Mouse (Mus musculus) urinary bladder, postnatal 25 days (tissue): ENCODE measurements around the gene Xkrx.
A peak's percentile ranks its signal among the peaks of the same experiment; 100 is the strongest.
"Not testable (repeated sequence)": the region's sequence is repeated elsewhere in the genome, so short reads cannot be mapped to it uniquely, and the experiment has no call there.

ENCODE experiments used
- DNase-seq: peaks from one replicate; pipeline ENCODE4 v3.0.0; 2022; ENCODE audit warnings: low spot score

Gene Xkrx

GRCm38 (mm10) chrX:134162043-134162720 is at the start of gene Xkrx:
TSS of gene Xkrx (minus strand) at chrX:134162076.
- DNase-seq, result peak; percentile 3

DNA sequence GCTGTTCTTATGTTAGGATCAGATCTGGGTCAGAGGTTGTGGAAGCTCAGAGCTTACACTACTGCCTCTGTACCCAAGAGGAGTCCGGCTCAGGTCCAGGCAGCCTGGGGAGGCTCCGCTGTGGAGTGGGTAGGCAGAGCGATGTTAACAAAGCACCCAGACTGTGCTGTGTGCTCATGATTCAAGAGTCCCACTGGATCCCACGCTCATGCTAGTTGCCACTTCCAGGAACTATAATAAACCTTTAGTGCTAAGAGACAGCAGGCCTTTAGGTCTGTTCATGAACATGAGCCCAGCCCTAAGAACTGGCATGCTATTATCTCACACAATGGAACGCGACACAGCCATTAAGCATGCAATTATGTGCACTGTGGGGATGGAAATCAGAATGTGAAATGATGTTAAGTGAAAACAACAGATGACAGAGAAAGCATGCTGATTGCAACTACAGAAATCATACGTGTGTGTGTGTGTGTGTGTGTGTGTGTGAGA is 49.3 kb upstream of the Xkrx start:
- no peak for DNase-seq

- DNase-seq, result no peak
These were observed 46.6 kb upstream of the Xkrx start for GRCm38 (mm10) chrX:134208491-134208890.

GRCm38 (mm10) chrX:134187201-134187600 is 25.3 kb upstream of the Xkrx start, which contains the start of gene Arl13a:
TSS of gene Arl13a (plus strand) at chrX:134187501.
- not testable (repeated sequence) for DNase-seq

- no peak for DNase-seq
These were observed 12.8 kb upstream of the Xkrx start for GRCm38 (mm10) chrX:134174699-134175098.

- DNase-seq, result no peak
These were observed 8.7 kb upstream of the Xkrx start for GRCm38 (mm10) chrX:134170584-134170983.

GRCm38 (mm10) chrX:134163484-134163883 is 1.6 kb upstream of the Xkrx start:
- no peak for DNase-seq

DNA sequence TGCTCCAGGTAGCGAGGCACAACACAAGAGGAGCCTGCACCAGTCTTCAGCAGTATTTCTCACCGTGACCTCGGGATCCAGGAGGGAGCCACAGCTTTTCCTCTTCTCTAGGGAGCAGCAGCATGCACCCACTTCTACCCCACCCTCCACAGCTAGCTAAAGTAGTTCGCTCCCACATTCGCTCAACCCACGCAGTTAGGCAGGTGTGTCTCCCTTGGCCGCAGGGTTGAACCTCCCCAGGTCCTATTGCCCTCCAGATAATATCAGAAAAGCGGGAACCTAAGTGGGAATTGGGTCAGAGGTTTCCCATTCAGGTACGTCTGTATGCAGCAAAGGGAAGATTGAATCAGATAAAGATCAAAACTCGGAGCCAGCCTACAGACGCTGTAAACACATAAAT is 950 bp upstream of the Xkrx start:
- peak; percentile 8 for DNase-seq

GRCm38 (mm10) chrX:134160442-134160841 is 1.4 kb downstream of the Xkrx start:
- DNase-seq, result no peak

- DNase-seq, result no peak
These were observed 3.7 kb downstream of the Xkrx start for GRCm38 (mm10) chrX:134158151-134158550.

DNA sequence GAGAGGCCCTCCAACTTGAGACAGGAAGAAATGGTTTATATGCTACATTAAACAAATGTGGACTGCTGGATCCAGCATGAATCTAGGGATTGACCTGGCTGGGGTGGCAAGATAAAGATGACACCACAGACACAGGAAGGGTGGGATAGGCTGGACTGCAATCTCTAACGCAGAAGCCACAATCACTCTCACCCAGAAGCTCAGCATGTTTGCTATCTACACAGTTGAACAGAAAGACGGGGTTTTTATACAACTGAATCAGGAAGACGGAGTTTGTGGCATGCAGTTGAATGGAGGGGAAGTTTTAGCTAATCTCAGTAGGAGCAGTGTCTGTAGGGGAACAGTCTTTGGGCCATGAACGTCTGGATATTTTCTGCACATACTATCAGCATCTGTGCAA is 19.9 kb downstream of the Xkrx start:
- DNase-seq, result no peak

DNA sequence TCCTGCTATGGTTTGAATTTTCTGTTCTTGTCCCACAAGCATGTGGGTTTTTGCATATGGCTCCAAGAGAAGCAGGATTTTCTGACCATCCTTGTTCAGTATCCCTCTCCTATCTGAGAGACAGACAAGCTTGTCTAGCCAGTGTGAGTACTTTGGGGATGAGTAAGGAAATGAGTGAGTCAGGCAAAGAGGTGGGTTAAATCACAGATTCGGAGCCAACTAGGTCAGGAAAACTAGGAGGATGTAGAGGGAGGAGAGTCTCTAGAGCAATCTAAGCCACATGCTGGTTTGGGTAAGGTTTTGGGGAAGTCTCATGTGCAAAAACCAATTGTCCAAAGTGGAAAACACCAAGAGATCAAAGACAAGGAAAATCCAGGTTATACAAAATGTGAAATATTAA is 20.3 kb downstream of the Xkrx start:
- DNase-seq, result no peak

- DNase-seq, result no peak
These were observed 21.9 kb downstream of the Xkrx start for GRCm38 (mm10) chrX:134140024-134140423.

DNA sequence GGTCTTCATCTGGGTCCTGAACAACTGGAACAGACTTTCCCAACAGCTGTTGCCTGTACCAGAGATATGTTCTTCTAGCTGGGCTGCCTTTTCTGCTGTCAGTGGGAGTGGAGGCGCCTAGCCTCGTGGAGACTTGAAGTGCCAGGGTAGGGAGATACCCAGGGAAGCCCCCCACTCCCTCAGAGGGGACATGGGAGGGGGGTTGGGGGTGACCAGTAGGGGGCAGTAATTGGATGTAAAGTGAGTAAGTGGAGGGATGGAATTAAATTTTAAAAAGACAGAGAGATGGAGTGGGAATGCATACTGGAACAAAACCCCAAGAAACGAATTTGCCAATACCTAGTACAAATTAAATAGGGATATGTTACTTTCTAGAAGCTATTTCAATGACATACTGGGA is 28.1 kb downstream of the Xkrx start:
- no peak for DNase-seq

GRCm38 (mm10) chrX:134132295-134132694 is 29.6 kb downstream of the Xkrx start:
- peak; percentile 8 for DNase-seq

- no peak for DNase-seq
These were observed 33.3 kb downstream of the Xkrx start for GRCm38 (mm10) chrX:134128549-134128948.

GRCm38 (mm10) chrX:134116417-134116816 is 45.5 kb downstream of the Xkrx start:
- no peak for DNase-seq

GRCm38 (mm10) chrX:134111767-134112166 is 50.1 kb downstream of the Xkrx start:
- DNase-seq, result no peak

DNA sequence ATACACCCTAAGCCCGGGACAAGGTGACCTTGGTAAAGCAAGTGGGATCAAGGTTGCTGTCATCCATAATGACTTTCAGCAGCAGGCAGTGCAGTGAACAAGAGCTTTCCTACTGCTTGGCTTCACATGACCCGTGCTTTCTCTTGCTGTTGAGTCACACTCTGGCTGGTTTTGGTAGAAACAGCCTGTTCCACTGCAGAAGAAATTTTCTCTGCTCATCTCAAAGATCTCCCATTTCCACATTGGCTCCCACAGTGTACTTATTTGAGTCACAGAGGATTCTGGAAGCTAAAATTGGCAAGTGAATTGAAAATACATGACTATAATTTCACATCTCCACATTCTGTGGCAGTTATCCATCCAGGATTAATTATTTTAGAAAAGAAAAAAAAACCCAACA is 59.2 kb downstream of the Xkrx start:
- no peak for DNase-seq
